Mouse (Mus musculus): ENCODE measurements around the gene Gm3149. TPM values are rescaled to one million over a fixed set of nuclear protein-coding genes. Genes with fewer than 3 reads are reported as not detected.

The Gm3149 gene
- not detected for polyA plus RNA-seq (2017; shearing (Covaris generic))

DNA sequence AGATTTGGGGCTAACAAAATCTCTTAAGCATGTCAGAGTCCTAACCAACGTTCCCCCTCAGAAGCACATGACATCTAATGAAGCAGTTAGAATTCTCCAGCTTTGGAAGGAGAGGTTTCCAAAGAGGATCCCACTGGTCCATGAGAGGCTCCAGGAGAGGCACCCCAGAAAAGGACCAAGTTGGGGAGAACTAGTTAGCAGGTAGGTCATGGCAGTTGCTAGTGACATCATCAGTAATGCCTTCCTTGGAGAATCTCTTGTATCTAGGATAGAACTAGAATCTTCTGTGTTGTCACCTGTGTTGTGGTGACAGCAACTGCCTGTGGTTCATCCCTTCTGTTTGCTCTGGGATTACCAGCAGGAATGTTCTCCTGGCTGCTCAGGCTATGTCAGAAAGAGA lies at the start of gene Gm3149:
Gm3149 (plus strand) TSS at position 301 of the 400 bp plus-strand sequence.

DNA sequence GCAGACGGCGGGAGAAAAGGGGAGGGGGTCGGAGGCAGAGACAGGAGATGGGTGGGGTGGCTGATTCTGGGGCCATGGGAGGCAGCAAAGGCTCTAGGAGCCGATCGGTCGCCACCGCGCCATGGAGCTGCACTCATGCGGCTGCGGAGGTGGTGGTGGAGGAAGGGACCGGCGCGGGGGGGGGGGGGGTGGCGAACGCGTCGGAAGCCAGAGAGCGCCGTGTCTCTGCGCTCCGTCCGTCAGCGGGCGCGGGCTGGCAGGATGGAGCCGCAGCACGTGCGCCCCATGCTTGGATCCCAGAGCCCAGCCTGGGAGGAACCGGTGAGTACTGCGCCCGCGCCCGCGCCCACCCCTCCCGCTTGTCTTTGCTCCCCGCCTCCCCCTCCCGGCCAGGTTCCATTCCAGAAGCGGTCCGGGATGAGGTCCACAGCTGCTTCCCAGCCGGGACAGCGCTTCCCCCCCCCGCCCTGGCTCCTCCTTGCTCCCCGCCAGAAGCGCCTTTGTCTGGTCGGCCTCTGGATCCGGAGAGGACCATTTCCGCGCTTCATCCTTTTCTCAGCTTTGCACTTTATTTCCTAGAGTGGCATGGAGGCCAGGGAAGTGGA lies 17.5 kb downstream of the Gm3149 start, which contains the start of gene 2610042L04Rik:
2610042L04Rik (plus strand) TSS at position 288 of the 605 bp plus-strand sequence.

Other genes with a start within 250 kb of the Gm3149 start
- gene Gm3115, start 233.2 kb upstream of the Gm3149 start, polyA plus RNA-seq (2017; shearing (Covaris generic)) = 0.14 TPM
- gene Gm8108, start 206.8 kb upstream of the Gm3149 start, polyA plus RNA-seq (2017; shearing (Covaris generic)) = 1.3 TPM
- not detected for gene Gm3127, start 152.3 kb upstream of the Gm3149 start, polyA plus RNA-seq (2017; shearing (Covaris generic))
- gene Gm2974, start 134.7 kb upstream of the Gm3149 start, polyA plus RNA-seq (2017; shearing (Covaris generic)) = 0.72 TPM
- not detected for gene Gm3138, start 67.7 kb upstream of the Gm3149 start, polyA plus RNA-seq (2017; shearing (Covaris generic))
- 1.3 TPM for gene 2610042L04Rik, start 17.5 kb downstream of the Gm3149 start, polyA plus RNA-seq (2017; shearing (Covaris generic))
- gene Gm3159, start 80.2 kb downstream of the Gm3149 start, polyA plus RNA-seq (2017; shearing (Covaris generic)) = not detected
- gene Gm3164, start 98.2 kb downstream of the Gm3149 start, polyA plus RNA-seq (2017; shearing (Covaris generic)) = 0.50 TPM
- 0.98 TPM for gene Gm3173, start 113.7 kb downstream of the Gm3149 start, polyA plus RNA-seq (2017; shearing (Covaris generic))
- not detected for gene Gm3182, start 164.5 kb downstream of the Gm3149 start, polyA plus RNA-seq (2017; shearing (Covaris generic))
- not detected for gene Gm3047, start 238.1 kb downstream of the Gm3149 start, polyA plus RNA-seq (2017; shearing (Covaris generic))

Data from CD4-positive, CD25-positive, alpha-beta regulatory T cell (primary cell).